Mouse (Mus musculus) kidney, postnatal 36 days (tissue): ENCODE data around the gene Ankrd44.

Source experiments
- DNase-seq, 2 experiments: peaks; one replicate each; pipeline ENCODE4 v3.0.0; 2021 to 2022; ENCODE audit warnings: mixed read lengths in 2 of 2

Gene Ankrd44

DNA sequence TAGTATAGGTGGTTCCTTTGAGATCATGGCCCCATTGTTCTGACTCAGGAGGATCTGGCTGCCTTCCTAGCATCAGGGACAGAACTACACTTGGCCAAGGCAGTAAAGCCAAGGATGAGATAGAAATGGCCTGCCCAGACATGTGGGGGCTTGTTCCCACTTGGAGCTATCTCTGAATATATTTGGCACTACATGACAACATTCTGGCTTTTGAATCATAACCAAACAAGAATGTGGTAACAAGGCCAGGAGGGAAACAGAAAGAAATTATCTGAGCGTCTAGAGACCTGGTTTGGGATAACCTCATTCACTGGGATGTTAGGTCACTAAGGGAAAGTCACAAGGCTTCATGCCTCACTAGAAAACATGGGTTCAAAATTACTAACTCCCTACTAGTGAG is 81.8 kb downstream of the Ankrd44 start:
- no peak for DNase-seq

GRCm38 (mm10) chr1:54842765-54843461 is 83.3 kb downstream of the Ankrd44 start:
- no peak for DNase-seq

- DNase-seq, result no peak
These were observed 84.4 kb downstream of the Ankrd44 start for GRCm38 (mm10) chr1:54841788-54842187.

DNA sequence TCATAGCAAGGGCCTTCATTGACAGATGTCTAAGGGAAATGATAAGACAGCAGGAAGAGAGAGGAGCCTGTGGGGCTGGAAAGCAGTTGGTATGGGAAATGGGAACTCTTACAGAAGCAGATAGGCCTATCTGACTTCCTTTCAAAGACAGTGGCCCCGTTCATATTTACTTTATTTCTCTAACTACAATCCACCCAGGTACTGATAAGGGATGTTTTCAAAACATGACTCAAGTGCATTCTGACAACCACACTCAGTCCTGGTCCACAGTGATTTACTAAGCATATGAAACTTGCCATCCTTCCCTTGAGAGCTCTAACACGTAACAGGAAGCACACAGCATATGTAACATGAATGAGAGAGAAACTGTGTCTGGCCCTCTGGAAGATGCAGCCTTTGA is 86.1 kb downstream of the Ankrd44 start:
- DNase-seq, result no peak

DNA sequence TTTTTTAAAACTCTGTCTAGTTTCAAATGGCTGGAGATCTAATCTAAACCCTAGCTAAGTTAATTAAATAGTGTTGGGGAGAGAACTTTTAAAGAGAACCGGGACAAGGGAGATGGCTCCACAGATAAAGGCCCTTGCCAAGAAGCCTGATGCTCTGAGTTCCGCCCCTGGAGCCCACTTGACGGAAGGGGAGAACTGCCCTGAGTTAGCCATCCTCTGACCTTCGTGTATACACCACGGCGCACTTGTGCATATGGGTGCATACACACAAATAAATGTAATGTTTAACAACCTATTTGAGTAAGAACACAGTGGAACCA is 87.7 kb downstream of the Ankrd44 start:
- peak; percentile 21 to 26 for DNase-seq

DNA sequence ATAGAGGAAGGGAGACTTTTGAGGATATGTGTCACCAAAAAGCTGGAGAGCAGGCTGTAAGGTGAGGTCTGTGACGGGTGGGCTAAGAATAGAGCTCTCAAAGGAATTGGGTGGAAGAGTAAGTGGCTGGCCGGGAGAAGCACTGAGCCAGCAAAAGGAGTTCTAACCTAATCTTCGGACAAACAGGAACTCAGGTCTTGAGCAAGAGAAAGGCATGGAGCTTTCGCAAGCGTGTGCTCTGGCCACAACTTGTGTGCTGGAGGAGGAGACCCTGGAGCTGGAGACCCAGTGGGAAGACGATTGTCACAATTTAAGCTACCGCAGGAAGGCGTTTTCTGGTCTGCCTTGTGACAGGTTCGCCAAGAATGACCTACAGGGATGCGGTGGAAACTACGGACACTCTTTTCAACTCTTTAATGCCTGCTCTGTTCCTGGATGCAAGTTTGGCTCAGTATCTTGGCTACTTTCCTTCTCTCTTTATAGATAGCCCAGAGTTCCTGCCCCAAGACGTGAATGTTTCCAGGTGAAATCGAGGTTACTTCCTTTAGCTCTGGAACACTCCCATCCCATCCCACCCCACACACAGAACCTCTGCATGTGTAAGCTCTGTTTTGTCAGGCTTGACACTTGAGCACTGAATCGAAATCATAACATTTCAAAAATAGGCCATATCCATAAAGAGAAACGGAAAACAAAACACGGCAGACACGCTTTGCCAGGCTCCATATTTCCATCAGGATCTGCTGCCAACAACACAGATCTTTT is 88.3 kb downstream of the Ankrd44 start:
- DNase-seq, result peak in 1 of 2 experiments; percentile 44

GRCm38 (mm10) chr1:54835661-54836205 is 90.5 kb downstream of the Ankrd44 start:
- no peak for DNase-seq

- DNase-seq, result no peak
These were observed 93.0 kb downstream of the Ankrd44 start for GRCm38 (mm10) chr1:54833221-54833620.

DNA sequence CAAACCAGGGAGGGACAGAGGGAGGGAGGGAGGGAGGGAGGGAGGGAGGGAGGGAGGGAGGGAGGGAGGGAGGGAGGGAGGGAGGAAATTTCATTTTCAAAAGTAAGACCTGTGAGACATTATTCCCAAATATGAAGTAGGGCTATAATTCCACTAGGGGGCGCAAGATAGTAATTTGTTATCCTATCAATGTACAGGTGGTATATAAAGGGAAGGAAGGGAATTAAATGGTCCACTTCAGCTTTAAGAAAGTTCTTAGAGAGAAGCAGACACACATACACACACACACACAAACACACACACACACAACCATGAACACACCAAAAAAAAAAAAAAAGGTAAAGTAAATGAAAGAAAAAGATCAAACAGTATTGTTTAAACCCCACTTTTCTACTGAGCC is 93.4 kb downstream of the Ankrd44 start:
- peak; percentile 27 to 78 for DNase-seq

DNA sequence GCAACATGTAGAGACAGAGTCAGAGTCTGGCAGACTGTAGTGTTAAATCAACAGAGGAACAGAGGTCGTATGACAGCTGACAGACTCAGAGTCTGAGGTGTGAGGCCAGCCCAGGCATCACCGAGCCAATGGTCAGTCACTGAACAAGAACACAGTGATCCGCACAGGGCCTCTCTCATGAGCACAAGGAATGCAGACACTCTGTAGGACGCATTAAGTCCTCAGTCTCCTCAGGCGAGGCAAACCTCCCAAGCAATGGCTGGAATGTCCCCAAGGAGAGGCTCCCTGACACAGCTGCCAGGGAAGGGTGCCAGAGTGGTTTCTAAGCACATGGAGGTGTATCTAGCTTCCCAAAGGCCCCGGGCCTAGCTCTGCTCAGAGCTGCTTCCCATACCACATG is 96.0 kb downstream of the Ankrd44 start:
- peak; percentile 79 for DNase-seq

- no peak for DNase-seq
These were observed 96.4 kb downstream of the Ankrd44 start for GRCm38 (mm10) chr1:54829681-54830213.

DNA sequence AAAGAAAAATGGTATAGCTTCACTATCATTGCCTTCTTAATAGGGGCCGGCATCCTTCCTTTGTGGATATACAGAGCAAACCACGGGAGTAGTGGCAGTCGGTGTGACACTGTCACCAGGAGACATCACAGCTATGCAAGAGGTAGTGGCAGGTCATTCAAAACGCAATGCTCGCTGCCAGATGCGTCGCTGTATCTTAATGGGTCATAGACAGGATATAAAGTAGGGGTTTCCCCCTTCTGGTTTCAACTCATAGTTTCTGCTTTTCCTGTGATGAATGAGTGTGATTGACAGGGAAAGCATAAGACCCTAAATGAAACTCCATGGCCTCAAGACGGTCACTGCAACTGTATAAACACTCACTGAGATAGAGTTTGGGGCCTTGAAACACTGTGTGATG is 98.4 kb downstream of the Ankrd44 start:
- DNase-seq, result no peak

DNA sequence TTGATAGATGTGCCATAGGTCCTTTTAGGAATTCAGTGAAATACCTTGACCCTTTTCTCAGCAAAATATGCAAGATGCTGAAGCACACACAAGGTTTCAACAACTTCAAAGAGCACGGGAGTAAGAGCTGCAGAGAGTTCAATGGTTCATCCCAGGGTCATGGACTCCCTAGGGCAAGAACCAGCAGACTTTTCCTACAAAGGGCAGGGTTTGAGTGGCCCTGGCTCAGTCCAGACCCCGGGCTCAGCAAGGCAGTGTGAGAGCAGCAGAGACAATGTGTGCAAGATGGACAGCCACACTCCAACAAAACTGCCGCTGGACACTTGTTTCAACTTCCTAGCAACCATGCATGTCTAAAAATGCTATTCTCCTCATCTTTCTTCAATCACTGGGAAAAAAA is 98.8 kb downstream of the Ankrd44 start:
- DNase-seq, result peak; percentile 41 to 43

DNA sequence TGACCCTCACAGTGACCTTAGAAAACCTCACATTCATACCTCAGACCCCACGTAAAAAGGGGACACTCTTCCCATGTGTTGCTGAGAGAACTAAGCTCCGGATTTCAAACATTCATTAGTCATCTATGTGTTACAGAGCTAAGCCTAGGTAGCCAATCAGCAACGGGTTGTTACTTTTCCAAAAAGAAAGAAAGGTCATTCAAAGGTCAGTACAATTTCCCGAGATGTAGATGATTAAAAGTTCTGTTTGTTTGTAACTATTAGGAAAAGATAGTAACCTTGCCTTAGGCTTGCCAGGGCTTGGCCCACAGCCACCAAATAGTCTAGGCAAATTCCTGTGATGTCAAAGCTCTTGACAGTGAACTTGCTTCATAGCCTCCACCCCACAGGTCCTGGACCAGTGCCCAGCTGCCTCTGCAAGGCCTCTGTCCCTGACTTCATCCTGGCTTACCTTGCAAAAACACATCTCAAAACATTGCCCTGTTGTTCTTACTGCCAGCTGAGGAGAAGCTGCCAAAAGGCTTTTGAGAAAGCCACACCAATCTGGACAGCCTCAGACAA is 99.7 kb downstream of the Ankrd44 start:
- peak; percentile 98 to 99 for DNase-seq

- no peak for DNase-seq
These were observed 100.3 kb downstream of the Ankrd44 start for GRCm38 (mm10) chr1:54825718-54826425.

DNA sequence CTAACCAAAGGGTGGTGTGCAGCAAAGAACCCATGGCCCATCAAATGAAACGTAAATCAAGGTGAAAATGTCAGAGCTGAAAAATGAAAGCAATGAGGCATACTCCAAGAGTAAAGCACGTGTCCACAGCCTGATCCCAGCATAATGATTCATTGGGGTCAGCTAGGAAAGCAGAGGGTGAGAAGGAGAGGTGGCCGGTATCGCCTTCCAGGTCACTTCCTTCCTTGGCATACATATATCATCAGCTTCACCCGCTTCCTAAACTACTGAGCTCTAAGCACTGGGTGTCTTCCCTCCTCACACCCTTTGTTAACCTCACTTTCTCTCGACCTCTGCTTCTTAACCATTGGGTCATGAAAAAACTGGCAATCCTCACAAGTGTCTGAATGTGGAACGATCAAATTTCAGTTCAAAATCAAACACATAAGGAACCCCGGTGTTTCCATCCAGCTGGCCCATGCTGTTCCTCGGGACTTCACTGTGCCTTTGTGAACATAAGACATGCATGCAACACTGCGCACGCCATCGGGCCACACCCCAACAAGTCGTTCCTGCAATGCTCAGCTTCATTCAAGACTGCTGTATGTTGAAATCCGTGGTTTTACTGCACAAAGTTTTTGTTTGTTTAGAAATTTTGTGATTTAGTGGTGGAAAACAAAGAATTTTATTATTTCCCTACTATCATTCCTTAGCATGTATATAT is 101.9 kb downstream of the Ankrd44 start:
- DNase-seq, result no peak

- DNase-seq, result no peak
These were observed 104.4 kb downstream of the Ankrd44 start for GRCm38 (mm10) chr1:54821797-54822196.

DNA sequence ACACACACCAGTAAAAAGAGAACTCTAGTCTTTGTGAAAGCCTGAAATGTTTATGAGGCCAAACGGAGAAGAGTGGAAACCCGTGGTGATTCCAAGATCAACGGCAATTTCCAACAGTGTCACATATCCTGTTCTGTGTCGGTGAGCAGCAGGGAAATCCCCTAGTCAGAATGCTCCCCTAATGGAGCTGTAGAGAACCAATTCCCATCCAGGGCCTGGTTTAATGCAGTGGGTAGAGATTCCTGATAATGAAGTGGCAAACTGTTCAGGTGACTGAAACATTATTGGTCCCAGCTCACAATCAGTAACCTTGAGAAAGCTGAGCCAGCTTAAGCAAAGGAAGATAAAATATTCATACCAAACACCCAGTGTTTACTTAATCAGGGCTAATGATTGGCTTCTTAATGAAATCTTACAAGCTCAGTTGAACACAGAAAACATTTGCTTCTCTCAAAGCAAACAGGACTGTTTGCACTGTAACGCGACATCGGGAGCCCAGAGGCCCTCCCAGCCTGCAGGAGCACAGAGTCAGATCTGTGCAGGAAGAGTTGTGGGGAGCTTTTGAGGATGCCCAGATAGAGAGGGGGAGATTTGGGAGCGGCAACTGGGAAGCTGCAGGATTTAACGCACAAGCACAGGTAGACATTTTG is 110.9 kb downstream of the Ankrd44 start:
- DNase-seq, result peak in 1 of 2 experiments; percentile 20

DNA sequence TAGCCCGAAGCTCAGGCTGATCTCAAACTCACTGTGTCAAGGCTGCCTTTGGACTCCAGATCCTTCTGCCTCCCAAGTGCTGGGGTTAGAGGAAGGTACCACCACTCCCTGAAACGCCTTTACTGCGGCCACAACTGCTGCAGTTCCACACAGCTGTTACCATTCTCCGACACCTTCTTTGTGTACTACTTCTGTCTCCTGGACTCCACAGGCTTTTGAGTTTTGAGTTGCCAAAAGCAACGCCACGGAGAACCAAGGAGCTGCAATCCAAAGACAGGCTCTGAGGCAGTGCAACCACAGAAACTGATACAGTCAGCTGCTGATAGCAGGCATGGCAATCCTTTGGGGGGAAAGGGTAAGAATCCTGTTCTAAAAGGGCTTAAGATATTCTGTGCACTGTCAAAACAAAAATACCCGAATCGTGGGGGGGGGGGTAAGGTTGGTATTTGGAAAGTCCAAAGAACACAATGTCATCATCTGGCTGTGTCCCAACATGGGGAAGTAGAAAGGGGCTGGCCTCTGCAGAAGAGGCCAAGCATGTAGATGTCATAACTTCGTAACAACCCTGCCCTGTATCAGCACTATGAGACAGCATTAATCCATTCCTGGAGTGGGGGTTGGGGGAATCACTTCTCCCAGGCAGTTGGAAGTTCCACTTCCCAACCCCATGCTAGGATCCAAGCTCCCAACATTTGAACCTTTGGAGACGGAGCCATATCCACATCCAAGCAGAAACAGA is 116.2 kb downstream of the Ankrd44 start:
- DNase-seq, result no peak

DNA sequence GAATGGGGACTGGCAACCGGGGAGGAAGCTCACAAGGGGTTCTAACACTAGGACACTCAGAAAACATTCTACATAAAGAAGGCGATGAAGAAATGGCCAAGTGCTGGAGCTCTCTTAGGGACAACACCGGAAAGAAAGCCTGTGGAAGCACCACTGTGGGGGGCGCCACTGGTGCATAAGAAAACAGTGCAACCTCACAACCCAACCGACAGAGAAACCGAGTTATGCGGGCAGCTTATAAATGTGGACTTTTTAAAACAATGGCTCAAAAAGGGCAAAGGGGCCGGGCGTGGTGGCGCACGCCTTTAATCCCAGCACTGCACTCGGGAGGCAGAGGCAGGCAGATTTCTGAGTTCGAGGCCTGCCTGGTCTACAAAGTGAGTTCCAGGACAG is 117.1 kb downstream of the Ankrd44 start:
- no peak for DNase-seq
